Mouse (Mus musculus) cerebellum, adult 8-10 months (tissue): ENCODE data around the gene Thoc5.

ENCODE experiments used
- DNase-seq: peaks from one replicate; pipeline ENCODE4 v3.0.0; 2022

The Thoc5 gene

DNA sequence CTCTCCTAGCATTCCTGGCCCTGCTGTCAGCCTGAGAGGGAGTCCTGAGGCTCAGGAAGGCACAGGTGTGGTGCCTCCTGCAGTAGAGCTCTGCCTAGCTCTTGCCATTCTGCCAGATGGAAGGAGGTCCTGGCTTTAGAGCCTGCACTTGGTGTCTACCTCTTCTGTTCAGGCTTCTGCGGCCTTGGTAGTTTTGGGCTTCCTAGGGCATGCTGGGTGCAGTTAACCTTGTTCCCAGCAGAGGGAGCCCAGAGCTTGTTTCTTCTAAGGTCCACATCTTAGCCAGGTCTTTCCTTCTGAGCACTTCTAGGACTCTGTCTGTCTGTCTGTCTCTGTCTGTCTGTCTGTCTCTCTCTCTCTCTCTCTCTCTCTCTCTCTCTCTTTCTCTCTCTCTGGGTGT is 20.9 kb downstream of the Thoc5 start:
- DNase-seq = peak; percentile 46

DNA sequence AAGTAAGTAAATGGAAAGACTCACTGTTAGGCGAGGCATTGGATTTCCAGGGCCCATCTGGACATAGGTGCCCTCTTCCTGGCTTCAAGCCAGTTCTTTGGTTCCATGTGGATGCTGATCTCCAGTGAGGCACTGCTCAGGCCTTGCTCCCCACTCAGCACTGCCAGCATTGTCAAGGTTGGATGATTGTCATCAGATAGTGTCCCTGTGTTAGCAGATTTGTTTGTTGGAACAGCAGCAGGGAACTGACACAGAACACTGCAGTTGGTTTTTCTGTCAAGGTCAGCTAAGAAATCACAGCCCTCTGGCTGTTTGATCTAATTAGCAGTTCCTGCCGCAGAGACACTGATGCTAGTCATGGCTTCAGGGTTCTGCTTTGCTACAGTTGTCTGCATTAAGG is 26.2 kb downstream of the Thoc5 start:
- DNase-seq = no peak

DNA sequence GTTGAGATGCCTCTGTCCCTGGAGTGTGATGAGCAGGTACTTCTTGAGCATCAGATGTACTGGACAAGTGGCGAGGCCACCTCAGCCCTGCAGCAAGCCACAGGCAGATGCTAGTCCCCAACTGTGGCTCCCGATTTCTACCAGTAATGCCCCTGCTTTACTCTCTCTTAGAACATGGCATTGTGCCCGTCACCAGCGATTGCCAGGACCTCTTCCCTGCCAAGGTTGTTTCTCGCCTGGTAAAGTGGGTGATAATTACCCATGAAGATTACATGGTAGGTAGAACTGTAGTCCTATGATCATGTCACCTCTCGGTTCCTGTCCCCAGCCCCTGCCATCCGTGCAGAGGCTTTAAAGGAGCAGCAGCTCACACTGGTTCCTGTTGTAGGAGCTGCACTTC is 26.6 kb downstream of the Thoc5 start:
- DNase-seq = no peak

DNA sequence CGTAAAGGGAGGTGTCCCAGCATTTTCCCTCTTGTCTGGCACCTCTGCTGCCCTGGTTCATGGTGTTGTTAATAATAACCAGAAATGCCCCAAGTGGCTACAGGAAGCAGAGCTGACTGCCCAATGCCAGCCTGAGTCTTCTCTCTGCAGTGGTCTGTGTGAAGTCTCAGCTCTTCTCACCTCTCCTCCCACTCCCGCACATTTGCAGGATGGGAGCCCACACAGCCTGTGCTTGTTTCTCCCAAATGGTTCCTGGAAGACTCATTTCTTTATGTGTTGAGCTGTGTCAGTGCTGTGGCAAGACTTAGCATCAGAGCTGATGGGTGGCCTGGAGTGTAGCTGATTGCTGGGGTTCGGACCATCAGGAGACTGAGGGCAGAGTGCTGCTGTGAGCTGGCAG is 32.1 kb downstream of the Thoc5 start:
- DNase-seq = no peak

DNA sequence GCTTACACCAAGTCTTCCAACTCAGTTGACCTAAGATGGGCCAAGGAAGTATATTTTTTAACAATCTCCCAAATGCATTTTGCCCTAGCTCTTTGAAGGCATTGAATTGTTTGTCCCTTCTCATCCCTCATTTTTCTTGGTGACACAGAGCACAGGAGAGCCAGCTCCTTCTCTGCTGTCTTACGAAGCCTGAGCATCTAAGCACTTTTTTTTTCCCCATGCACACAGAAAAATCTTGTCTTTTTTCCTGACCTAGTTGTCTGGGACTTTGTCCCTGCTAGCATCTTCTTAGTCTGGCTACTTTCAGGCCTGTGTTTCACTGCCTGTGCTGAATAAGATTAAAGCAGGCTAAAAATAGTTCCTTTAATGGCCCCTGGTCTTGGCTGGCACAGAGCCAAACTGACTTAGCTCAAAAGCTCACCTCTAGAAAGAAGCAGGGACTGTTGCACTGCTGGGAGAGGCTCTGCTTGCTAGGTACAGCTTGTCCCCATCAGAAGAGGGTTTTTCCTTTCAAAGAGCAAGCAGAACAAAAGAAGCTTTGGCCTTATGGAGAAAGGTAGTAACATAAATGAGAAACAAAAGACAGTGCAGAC is 36.0 kb downstream of the Thoc5 start:
- no peak for DNase-seq

DNA sequence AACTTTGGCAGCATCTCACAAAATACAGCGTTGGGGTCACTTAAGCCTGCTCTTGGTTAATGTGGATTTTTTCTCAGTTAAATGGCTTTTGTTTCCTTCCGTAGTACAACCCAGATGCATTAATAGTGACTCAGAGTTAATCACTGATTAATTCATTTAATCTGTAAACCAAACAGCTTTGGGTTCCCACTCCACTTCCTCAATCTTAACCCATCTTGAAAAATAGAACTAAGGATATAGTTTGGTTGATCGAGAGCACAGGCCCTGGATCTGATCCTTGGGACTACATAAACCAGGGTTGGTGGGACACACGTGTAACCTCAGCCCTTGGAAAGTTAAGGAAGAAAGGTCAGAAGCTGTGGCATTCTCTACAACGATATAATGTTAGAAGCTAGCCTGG is 41.1 kb downstream of the Thoc5 start:
- no peak for DNase-seq

DNA sequence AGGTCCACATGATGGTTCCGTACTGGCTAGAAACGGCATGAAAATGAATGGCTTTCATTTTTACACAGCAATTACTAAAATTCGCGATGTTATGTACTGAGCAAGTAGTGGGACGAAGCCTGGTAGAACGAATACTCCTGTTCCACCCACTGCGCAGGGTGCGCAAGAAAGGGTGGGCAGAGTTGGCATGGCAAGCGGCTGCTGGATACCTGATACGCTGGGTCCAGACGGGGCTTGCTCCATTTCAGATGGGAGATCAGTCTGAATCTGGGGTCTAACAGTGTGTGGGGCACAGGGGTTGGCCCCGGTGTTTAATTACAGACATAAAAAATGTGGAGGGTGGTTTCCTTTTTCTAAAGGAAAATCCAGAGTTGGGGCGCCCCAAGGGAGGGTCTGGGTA is 51.4 kb downstream of the Thoc5 start:
- no peak for DNase-seq

DNA sequence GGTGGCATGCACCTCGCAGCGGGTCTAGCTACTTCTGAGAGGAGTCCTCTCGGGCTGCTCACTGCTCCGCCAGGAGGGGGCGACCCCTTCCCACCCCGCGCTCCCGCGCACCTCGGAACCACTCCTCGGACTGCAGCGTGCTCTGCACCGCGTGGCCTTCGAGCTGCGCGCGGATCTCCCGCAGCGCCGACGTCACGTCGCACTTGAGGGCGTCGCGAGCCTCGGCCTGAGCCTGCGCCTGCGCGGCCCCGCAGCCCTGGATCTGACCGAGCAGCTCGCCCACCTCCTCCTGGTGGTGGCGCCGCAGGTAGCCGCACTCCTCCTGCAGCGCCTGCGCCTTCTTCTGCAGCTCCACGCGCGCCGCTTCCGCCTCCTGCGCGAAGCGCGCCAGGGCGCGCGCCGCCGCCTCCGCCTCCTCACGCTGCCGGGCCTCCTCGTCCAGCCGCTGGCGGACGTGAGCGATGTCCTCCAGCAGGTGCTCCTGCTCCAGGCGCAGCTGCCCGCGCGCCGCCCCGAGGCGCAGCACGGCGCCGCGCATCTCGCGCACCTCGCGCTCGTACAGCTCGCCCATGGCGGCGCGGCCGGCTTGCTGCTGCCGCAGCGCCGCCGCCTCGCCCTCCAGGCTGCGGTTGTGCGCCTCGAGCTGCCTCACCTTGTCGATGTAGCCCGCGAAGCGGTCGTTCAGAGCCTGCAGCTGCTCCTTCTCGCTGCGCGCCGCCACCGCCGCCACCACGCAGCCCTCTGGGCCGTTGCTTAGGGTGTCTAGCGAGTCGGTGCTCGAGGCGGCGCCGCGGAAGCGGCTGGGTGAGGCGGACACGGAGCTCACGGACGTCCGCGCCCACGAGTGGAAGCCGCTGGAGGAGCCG is 52.1 kb downstream of the Thoc5 start:
- no peak for DNase-seq

DNA sequence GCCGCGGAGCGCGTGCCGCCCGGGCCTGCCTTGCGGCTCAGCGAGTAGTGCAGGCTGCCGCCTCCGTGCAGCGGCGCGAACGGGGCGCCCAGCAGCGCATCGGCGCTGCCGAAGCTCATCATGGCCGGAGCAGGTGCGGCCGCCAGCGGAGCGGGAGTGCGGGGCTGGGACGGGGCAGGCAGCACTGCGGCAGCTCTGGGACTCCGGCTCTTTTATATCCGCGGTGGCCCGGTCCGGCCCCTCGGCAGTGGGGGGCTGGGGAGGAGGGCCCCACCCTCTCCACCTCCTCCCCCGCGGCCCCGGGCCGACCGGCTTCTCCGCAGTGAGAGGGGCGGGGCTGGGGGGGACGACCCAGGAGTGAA is 52.7 kb downstream of the Thoc5 start, which contains the start of gene Nefh:
Nefh (minus strand) TSS at position 252 of the 362 bp plus-strand sequence.
- DNase-seq = no peak

DNA sequence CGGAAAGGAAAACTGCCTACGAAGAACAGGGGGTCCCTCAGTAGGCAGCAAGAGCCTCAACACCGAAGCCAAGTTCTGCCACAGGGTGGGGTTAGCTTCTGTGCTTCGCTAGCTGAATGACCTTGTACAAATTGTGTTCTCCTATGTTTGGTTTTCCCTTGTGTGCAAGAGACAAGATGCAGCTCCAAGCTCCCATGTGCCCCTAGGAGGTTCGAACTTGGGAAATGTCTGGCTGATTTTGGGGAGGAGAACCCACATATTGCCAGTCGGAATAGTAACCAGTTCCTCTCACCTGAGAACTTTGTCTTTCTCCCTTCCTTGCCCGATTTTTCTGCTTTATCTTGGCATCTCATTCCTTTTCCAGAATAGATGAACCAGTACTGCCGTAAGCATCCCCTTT is 53.7 kb downstream of the Thoc5 start:
- no peak for DNase-seq

DNA sequence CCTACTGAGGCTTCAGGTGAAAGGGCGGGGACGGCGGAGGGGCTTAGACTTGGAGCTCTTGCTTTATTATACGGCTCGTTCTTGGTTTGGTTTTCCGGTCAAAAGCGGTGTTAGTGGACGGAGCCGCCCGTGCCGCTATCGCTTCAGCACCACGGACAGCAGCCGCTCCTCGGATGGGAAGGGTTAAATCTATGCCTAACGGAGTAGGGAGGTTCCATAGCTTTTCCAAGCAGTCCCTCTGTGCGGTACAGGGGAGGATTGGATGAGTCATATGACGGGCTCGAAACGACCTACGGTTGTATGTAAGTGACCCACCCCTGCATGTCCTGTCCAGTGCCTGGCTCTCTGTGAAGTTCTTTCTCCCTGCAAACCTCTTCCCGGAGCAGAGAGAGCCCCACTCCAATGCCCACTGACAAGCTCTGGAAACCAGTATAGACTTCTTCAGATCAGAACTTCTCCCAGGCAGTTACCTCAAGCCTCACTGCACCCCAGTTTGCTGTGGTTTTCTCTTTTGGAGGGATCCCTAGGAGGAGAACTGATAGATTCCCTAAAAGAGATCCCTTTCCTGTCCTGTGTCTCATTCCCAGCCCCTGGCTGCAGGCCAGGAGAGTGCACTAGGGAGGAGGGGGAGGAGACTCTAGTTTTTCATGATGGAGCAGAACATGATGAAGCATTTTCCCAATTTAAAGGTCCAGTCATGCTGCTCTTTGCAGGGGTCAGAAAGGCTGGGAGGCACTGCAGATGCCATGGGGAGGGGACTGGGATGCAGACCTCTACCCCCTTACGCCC is 54.3 kb downstream of the Thoc5 start:
- no peak for DNase-seq

DNA sequence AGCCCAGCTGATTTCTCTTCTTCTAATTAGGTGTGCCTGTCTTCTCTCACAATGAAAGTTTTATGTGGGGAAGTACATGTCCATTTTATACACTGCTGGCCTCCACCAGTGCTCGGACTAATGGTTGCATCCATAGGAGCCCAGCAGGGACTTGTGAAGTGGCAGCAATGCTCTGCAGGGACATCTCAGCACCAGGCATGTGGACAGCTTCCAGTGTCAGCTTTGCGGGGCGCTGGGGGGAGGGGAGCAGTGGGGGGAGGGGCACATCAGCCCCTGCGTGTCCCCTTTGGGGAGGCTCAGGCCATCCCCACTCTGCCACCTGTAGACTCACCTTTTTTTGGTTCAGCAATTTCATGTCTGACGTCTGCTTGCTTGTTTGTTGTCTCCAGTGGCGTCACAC is 58.3 kb downstream of the Thoc5 start:
- no peak for DNase-seq

DNA sequence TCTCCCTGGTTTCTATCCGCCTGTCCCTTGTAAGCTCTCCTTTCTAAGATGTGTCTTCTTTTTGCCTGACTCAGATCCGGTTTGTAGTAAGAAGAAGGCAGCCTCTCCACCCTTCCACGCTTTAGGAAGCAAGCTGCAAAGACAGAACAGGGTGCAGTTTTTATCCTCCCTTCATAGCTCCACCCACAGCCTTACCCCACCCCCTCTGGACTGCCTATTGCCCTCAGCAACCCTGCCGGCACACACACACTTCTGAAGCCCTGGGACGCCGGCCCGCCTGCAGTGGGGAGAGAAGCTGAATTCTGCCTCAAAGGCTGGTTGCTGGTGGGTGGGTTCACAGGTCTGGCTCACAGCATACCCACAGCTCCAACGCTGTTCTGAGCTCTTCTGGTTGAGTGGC is 58.8 kb downstream of the Thoc5 start:
- DNase-seq = no peak

DNA sequence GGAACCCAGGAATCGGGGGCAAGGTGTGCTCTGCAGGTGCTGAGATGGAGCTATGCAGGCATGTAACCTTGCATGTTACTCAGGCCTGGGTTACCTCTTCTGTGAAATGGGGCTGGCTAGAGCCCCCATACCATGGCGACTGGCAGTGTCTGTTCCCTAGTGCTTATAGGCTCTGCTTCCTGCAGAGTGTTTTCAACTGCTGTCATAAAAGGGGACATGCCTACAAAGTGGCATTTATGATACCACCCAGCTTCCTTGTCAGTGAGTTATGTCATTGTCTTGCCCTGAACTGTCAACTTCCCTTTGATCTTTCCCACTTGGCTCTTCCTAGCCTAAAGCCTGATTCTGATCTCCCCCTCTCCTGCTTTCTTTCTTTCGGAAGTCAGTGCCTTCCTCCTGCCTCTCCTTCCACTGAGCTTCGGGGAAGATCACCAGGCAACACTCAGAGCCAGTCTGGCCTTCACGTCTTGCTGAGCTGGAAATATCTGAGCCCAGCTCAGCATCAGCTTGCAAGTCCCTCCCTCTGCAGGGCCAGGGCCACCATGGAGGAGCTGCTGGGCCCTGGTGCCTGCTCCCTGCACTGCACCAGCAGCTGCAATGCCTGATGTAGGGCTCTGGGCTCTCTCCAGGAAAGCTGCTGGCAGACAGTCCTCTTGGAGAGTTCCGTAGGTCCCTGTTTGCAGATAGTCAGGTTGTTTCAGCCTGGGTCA is 68.1 kb downstream of the Thoc5 start:
- no peak for DNase-seq

DNA sequence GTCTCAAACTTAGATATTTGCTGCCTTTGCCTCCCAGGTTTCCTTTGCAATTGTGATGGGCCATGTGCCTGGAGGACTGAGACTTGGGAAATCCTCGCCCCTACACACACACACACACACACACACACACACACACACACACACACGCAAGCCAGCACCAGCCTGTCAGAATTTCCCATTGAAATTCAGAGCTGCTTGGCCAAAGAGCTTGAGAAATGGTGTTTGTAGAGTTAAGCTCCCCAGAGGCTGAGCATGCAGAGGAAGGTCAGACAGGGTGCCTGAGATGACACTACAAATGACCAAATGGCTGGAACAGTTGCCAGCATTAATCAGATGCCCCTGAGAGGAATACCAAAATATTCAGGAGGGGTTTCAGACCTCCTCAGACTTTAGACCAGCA is 71.2 kb downstream of the Thoc5 start:
- no peak for DNase-seq

DNA sequence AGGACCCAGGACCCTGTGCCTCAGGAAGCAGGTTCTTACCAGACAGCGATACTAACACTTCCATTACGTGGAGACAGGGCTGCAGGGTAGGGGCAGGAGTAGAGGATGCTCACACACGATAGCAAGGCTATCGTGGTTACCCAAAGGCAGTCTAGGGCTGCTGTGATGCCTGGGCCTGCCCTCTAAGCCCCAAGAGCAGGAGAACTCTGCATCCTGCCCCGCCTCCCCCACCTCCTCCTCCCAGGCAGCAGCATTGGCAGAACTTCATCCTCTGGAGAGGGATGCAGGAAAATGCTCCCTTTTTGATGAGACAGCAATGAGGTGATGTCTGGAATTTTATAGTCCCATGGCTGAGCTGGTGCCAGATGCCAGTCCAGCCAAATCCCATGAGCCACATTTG is 71.8 kb downstream of the Thoc5 start:
- no peak for DNase-seq

DNA sequence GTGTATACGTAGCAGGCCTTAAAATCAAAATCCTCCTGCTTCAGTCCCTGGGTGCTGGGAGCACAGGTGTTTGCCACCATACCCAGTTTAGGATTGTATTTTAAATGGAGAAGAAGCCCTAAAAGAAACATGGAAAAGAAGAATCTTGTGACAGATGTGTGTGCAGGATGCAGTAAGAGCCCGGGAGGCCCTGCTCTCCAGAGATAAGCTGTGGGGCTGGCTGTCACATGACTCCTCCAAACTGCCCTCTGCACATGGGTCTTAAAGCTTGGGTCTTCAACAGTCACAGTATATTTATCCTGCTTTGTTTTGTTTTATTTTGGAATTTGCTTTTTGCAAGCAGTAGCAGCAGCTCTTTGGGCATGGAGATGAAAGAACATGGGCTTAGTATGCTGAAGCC is 72.4 kb downstream of the Thoc5 start:
- no peak for DNase-seq

DNA sequence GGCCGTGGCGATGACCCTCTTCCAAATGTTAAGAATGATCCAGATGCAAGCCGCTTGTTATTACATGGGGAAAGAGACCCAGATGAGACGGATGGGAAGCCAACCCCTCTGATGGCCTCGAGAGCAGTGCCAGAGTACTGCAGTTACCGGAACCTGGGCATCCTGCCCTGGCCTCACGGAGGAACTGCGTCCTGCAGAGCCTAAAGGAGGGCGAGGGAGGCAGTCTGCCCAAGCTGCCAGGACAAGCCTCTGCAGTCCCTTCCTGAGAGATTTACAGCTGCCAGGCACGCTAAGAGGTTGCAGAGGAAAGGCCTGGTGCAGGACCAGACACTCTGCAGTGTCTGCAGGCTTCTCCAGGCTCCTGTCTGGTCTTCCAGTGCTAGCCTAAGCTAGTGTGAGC is 73.3 kb downstream of the Thoc5 start:
- DNase-seq = peak; percentile 47

DNA sequence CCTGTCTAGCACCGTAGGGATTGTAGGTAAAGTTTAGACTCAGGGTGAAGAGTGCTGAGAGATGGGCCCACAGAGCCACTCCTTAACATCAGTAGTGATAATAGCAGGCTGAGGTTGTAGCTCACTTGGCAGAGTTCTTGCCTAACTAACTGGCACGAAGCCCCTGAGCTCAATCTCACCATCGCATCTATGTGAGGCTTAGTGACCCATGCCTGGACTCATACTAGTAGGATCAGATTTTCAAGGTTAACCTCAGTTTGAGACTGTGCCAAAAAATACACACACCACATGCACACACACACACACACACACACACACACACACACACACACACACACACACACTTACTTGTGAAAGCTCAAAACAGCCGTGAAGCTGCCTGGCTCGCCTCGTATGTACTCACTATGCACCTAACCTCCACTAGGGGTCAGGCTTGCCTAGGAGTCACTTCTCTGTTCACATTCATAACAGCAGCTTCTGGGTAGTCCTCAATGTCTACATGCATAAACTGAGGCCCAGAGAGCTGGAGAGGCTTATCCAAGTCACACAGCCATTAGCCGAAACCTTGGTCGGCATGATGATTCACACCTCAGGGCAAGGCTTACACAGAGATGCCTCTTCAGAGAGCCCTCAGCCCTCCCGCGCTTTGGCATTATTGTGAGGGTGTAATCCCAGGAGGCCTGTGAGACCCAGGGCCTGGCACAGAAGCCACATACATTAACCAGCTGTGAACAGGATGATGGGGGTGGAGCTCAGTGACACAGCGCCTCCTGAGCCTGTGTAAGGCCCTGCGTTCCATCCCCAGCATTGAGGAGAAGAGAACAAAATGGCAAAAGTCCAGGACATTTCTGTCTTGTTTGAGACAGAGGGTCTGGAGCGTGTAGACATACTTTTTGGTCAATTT is 78.1 kb downstream of the Thoc5 start:
- peak; percentile 48 for DNase-seq

DNA sequence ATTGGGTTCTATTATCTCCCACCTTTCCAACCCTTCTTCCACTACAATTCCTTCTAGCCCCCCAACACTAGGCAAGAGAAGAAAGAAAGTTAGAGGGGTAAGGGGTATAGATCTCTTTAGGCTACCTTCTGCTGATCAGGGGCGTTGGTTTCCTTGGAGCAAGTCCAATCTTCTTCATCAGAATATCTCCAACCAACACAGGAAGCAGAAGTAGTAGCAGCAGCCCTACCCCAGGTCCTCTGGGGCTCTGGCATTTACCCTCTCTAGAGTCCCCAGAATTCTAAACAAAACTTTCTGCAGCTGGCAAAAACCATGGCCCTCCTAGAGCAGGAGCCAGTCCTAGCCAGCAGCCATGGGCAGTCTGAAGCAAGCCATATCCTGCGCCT is 78.7 kb downstream of the Thoc5 start:
- no peak for DNase-seq

DNA sequence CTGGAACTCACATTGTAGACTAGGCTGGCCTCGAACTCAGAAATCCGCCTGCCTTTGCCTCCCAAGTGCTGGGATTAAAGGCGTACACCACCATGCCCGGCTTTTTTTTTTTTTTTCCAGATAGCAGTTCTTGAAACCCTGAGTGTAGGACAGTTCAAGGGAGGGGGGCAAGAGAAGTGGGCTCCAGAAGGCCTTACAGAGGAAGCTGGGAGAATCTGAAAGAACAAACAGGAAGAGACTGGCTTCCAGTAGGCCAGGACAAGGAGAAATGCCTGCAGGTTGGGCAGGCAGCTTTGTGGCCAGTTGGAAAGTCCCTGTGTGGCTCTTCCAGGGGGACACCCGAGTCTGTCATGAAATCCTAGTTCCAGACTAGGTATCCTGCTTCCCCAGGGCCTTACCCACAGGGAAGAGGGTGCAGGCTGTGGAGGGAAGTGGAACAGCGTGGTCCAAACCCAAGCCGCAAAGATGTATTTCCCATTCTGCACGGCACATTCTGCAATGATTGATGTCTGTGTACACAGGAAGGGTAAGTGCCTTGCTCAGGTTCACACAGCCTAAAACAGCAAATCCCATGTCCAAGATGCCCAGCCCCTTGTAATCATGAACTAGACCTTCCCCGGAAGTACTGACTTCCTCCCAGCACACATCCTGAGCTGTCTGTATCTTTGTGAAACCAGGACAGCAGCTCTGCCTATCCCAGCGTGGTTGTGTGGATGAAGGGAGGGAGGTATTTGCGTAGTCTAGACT is 79.4 kb downstream of the Thoc5 start:
- DNase-seq = no peak

DNA sequence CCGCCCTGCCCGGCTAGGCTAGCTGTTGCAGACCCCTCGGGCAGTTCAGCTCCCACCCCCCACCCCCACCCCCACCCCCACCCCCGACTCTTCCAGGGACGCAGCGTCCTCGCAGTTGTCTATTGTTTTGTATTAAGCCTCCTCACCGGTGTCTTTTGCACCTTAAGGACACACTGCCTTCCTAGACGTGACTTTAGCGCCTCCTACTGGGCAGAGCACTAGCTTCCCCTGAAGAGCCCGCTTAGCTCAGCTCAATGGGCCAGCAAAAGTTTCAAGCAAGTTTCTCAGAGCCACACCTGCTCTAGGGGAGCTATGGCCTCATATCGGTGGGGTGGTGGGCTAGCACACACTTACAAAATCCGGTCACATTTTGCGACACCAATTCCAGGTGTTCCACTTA is 80.5 kb downstream of the Thoc5 start:
- DNase-seq = peak; percentile 65
